Mouse (Mus musculus) small intestine, adult 2 months (tissue): ENCODE data around the gene Diablo.

Experiments
- CTCF ChIP-seq: fragments of 200-500 bp; IDR thresholded peaks from 2 replicates; pipeline ENCODE4 v1.5.1; 2012; ENCODE audit warnings: low read depth, mild to moderate bottlenecking, control low read depth, inconsistent platforms, low read length, moderate library complexity, mixed read lengths; ENCODE audit not compliant: insufficient replicate concordance, insufficient read length; ENCODE audit errors: extremely low read depth
- POLR2A ChIP-seq: fragments of 200-500 bp; IDR thresholded peaks from 2 replicates; pipeline ENCODE4 v1.6.1; 2012; ENCODE audit warnings: low read depth, mild to moderate bottlenecking, control low read depth, inconsistent platforms, low read length, moderate library complexity

GRCm38 (mm10) chr5:123522166-123522565, 1.8 kb downstream of the Diablo start:
- TF ChIP-seq CTCF = no peak
- no peak for TF ChIP-seq POLR2A
